Mouse (Mus musculus) midbrain, embryonic 12.5 days (tissue): ENCODE data around the gene Lypd6b. TPM values are rescaled to one million over a fixed set of nuclear protein-coding genes. Genes with fewer than 3 reads are reported as not detected.

Source experiments
- ATAC-seq: fragments of 200-750 bp; cut with Nextera tagmentation; 2 replicates; pipeline ENCODE4 v1.8.0; 2017; ENCODE audit warnings: low read depth, moderate TSS enrichment, moderate library complexity; ENCODE audit not compliant: low FRiP score
- H3K27ac ChIP-seq: fragments of 300-500 bp; sonication (generic); replicated peaks from 2 replicates; pipeline ENCODE4 v1.5.1; 2016; ENCODE audit warnings: mild to moderate bottlenecking
- H3K27me3 ChIP-seq: fragments of 300-500 bp; sonication (generic); 2 replicates; pipeline ENCODE4 v1.6.1; 2016; ENCODE audit warnings: mild to moderate bottlenecking
- H3K36me3 ChIP-seq: fragments of 300-500 bp; sonication (generic); 2 replicates; pipeline ENCODE4 v1.6.1; 2016
- H3K4me1 ChIP-seq: fragments of 300-500 bp; sonication (generic); 2 replicates; pipeline ENCODE4 v1.6.1; 2016
- H3K4me2 ChIP-seq: fragments of 300-500 bp; sonication (generic); replicated peaks from 2 replicates; pipeline ENCODE4 v1.6.1; 2016; ENCODE audit warnings: mild to moderate bottlenecking, moderate library complexity
- H3K4me3 ChIP-seq: fragments of 300-500 bp; sonication (generic); 2 replicates; pipeline ENCODE4 v1.5.1; 2016; ENCODE audit warnings: mild to moderate bottlenecking
- H3K9ac ChIP-seq: fragments of 300-500 bp; sonication (generic); replicated peaks from 2 replicates; pipeline ENCODE4 v1.6.1; 2016; ENCODE audit warnings: mild to moderate bottlenecking, moderate library complexity
- H3K9me3 ChIP-seq: fragments of 300-500 bp; sonication (generic); 2 replicates; pipeline ENCODE4 v1.6.1; 2016; ENCODE audit warnings: mild to moderate bottlenecking
- WGBS: fragments of 180-500 bp; shearing (Covaris S2); methylation state at CpG from one replicate; pipeline ENCODE4 v1.1.7; 2016; 5-methylcytosine and 5-hydroxymethylcytosine counted together
- polyA plus RNA-seq: library from polyadenylated mRNA; unstranded; fragments of >200 nt; fragmentation: Nextera tagmentation; extraction: Ambion mirVana; gene quantifications from 2 replicates; pipeline ENCODE4 v1.2.1, GENCODE M21; 2016

Gene Lypd6b
- polyA plus RNA-seq, 1 experiment from 2014 or later, result 0.89 TPM

DNA sequence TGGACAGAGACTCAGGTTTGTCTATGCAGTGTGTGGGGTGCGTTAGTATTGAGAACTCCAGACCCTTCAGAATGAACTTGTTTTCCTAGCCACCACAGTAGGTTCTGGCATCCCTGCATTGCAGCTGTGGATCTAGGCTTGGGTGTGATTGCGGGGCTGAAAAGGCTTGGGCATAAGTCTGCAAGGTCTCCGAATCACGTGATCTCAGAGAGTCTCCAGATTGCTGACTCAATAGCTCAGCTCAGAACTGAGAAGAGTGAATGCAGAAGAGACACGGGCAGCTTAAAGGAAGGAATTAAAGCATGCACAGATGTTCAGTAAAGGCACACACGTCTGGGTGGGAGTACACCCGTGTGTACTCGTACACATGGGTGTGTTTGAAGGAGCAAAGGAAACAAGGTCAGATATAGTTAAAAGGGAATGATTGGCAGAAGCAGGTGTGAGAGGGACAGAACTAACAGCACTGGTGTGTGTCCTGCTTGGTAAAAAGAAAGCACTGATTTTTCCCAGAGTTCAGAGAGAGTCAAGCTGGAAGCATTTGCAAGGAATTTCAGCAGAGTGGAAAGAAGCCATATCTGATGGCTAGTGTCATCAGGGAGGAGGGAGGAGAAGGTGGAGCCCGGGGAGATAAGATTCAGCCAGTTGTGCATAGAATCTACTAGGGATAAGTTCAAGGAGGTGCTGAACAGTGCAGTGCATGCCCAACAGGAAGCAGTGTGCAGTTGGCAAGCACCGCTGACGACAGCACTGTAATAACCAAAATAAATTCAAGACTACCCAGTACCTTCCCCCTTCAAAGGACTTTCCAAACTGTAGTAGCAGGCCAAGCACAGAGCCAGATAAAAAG is 37.5 kb upstream of the Lypd6b start:
- WGBS, result 90% methylated on average over 11 of the region's 11 CpGs
- Histone ChIP-seq H3K36me3 (peaks cover 90% of the 10 kb centered on the region), H3K27ac (no peak overlapping the region), H3K4me3 (no peak overlapping the region), H3K4me2 (no peak overlapping the region), H3K9ac (no peak overlapping the region), H3K4me1 (no peaks in the 10 kb centered on the region), H3K27me3 (no peaks in the 10 kb centered on the region), H3K9me3 (no peaks in the 10 kb centered on the region)
- ATAC-seq, result no peak

- WGBS, result 81% methylated on average over 10 of the region's 10 CpGs
- Histone ChIP-seq H3K4me3 (no peak overlapping the region), H3K27me3 (no peaks in the 10 kb centered on the region), H3K9me3 (no peaks in the 10 kb centered on the region), H3K4me1 (0 out of 2 replicates have a peak, but pooled peaks cover 3% of the 10 kb centered on the region), H3K27ac (no peak overlapping the region), H3K4me2 (no peak overlapping the region), H3K36me3 (peaks cover 81% of the 10 kb centered on the region), H3K9ac (no peak overlapping the region)
- no peak for ATAC-seq
These were observed 35.8 kb upstream of the Lypd6b start for GRCm38 (mm10) chr2:49751544-49752210.

DNA sequence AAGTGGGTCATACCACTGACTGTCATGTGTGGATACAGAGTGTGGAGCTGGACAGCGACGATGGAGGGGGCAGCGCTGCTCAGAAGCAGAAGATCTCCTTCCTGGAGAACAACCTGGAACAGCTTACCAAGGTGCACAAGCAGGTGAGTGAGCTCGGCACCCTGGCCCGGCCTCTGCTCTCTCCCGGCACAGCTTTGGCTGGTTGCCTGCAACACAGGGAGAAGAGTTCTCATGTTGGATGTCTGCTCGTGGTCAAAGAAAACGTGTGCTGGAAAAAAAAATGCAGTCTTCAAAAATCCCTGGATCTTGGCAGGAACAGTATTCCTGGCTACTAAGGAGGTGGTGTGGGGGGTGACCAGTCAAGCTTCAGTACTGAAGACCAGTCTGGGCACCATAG is 35.3 kb upstream of the Lypd6b start:
- H3K4me1 ChIP-seq, result 0 out of 2 replicates have a peak, but pooled peaks cover 3% of the 10 kb centered on the region
- 91% methylated on average over 8 of the region's 8 CpGs for WGBS

GRCm38 (mm10) chr2:49753062-49753461 is 34.4 kb upstream of the Lypd6b start:
- no peak overlapping the region for H3K4me2 ChIP-seq
- H3K27me3 ChIP-seq, result no peaks in the 10 kb centered on the region
- H3K36me3 ChIP-seq, result peaks cover 82% of the 10 kb centered on the region
- no peak overlapping the region for H3K9ac ChIP-seq
- 94% methylated on average over 3 of the region's 3 CpGs for WGBS
- 0 out of 2 replicates have a peak, but pooled peaks cover 3% of the 10 kb centered on the region for H3K4me1 ChIP-seq
- no peak overlapping the region for H3K27ac ChIP-seq
- no peak for ATAC-seq
- no peaks in the 10 kb centered on the region for H3K9me3 ChIP-seq
- H3K4me3 ChIP-seq, result no peak overlapping the region

More for the DNA sequence above, 35.3 kb upstream of the Lypd6b start:
- Histone ChIP-seq H3K9me3 (no peaks in the 10 kb centered on the region), H3K27me3 (no peaks in the 10 kb centered on the region), H3K4me2 (no peak overlapping the region), H3K27ac (no peak overlapping the region), H3K4me3 (no peak overlapping the region), H3K36me3 (peaks cover 81% of the 10 kb centered on the region), H3K9ac (no peak overlapping the region)
- ATAC-seq, result no peak

- Histone ChIP-seq H3K4me3 (no peak overlapping the region), H3K9me3 (no peaks in the 10 kb centered on the region), H3K27ac (no peak overlapping the region), H3K36me3 (peaks cover 85% of the 10 kb centered on the region), H3K4me2 (no peak overlapping the region), H3K9ac (no peak overlapping the region), H3K27me3 (no peaks in the 10 kb centered on the region), H3K4me1 (0 out of 2 replicates have a peak, but pooled peaks cover 3% of the 10 kb centered on the region)
- 55% methylated on average over 2 of the region's 2 CpGs for WGBS
- ATAC-seq, result peak; percentile 79; the same call in 1 of the 2 replicates
These were observed 32.4 kb upstream of the Lypd6b start for GRCm38 (mm10) chr2:49755054-49755453.

- H3K9ac ChIP-seq, result no peak overlapping the region
- 96% methylated on average over 7 of the region's 7 CpGs for WGBS
- peaks cover 85% of the 10 kb centered on the region for H3K36me3 ChIP-seq
- no peaks in the 10 kb centered on the region for H3K9me3 ChIP-seq
- H3K4me2 ChIP-seq, result no peak overlapping the region
- no peak overlapping the region for H3K27ac ChIP-seq
- ATAC-seq, result no peak
- H3K27me3 ChIP-seq, result no peaks in the 10 kb centered on the region
- H3K4me1 ChIP-seq, result 0 out of 2 replicates have a peak, but pooled peaks cover 3% of the 10 kb centered on the region
- no peak overlapping the region for H3K4me3 ChIP-seq
These were observed 29.9 kb upstream of the Lypd6b start for GRCm38 (mm10) chr2:49757616-49758015.

DNA sequence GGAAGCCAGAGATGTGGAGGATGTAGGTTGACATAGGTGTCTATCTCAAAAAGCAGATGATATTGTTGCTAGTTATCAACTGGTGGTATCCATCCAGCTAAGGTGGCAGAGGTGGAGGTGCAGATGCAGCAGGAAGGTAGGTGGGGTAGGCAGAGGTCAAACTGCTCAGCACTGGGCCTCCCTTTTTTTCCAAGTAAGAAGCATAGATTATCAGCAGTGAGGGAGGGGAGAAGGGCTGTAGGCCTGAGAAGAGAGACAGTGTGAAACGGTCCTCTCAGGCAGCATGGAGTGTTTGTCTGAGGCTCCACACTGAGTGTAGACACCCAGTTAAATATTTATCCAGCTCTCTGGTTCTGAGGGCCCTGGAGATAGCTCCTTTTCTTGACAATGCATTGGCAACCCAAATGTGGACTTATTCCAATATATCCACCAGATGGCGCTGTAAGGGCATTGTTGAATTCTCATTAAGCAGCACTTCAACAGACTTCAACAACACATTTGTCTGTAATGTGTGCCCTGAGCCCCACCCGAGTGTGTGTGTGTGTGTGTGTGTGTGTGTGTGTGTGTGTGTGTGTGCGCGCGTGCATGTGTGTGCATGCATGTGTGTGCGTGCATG is 23.0 kb upstream of the Lypd6b start:
- Histone ChIP-seq H3K9ac (no peak overlapping the region), H3K36me3 (peaks cover 84% of the 10 kb centered on the region), H3K27ac (peak overlapping the region; percentile 30; the same call in 1 of the 2 replicates), H3K4me1 (no peaks in the 10 kb centered on the region), H3K4me3 (no peak overlapping the region), H3K9me3 (no peaks in the 10 kb centered on the region), H3K4me2 (no peak overlapping the region), H3K27me3 (no peaks in the 10 kb centered on the region)
- peak; percentile 74 for ATAC-seq
- WGBS, result 56% methylated on average over 6 of the region's 7 CpGs

DNA sequence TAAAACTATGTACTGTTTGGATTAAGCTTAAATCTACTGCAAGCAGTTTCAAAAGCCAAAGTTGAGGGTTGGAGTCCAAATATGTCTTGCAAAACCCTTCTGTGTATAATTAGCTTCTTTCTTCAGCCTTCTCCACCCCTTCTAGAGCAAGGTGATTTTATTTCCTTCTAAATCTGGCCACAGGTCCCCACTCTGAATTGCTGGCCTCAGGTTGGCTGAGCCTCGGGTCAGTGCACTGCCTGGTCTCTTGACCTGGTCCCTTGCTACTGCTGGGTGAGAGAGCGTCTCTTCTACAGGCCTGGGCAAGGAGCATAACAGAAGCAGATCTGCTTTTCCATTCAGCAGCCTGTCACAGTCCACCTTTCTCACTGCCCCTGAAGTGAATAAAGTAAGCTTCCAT is 18.6 kb upstream of the Lypd6b start:
- H3K4me3 ChIP-seq, result no peak overlapping the region
- H3K36me3 ChIP-seq, result peaks cover 71% of the 10 kb centered on the region
- no peaks in the 10 kb centered on the region for H3K27me3 ChIP-seq
- no peaks in the 10 kb centered on the region for H3K9me3 ChIP-seq
- no peak for ATAC-seq
- no peak overlapping the region for H3K9ac ChIP-seq
- H3K4me1 ChIP-seq, result no peaks in the 10 kb centered on the region
- H3K4me2 ChIP-seq, result no peak overlapping the region
- H3K27ac ChIP-seq, result no peak overlapping the region
- 81% methylated on average over 2 of the region's 2 CpGs for WGBS

GRCm38 (mm10) chr2:49770440-49770839 is 17.0 kb upstream of the Lypd6b start:
- WGBS, result 84% methylated on average over 5 of the region's 5 CpGs
- Histone ChIP-seq H3K9me3 (no peaks in the 10 kb centered on the region), H3K4me3 (no peak overlapping the region), H3K27me3 (no peaks in the 10 kb centered on the region), H3K36me3 (peaks cover 72% of the 10 kb centered on the region), H3K4me1 (no peaks in the 10 kb centered on the region), H3K9ac (no peak overlapping the region), H3K27ac (no peak overlapping the region), H3K4me2 (no peak overlapping the region)
- no peak for ATAC-seq

GRCm38 (mm10) chr2:49771172-49771571 is 16.3 kb upstream of the Lypd6b start:
- H3K9me3 ChIP-seq, result no peaks in the 10 kb centered on the region
- no peaks in the 10 kb centered on the region for H3K4me1 ChIP-seq
- H3K4me2 ChIP-seq, result no peak overlapping the region
- H3K27me3 ChIP-seq, result no peaks in the 10 kb centered on the region
- no peak overlapping the region for H3K4me3 ChIP-seq
- no peak for ATAC-seq
- WGBS, result 74% methylated on average over 11 of the region's 11 CpGs
- no peak overlapping the region for H3K27ac ChIP-seq
- no peak overlapping the region for H3K9ac ChIP-seq
- H3K36me3 ChIP-seq, result peaks cover 66% of the 10 kb centered on the region

DNA sequence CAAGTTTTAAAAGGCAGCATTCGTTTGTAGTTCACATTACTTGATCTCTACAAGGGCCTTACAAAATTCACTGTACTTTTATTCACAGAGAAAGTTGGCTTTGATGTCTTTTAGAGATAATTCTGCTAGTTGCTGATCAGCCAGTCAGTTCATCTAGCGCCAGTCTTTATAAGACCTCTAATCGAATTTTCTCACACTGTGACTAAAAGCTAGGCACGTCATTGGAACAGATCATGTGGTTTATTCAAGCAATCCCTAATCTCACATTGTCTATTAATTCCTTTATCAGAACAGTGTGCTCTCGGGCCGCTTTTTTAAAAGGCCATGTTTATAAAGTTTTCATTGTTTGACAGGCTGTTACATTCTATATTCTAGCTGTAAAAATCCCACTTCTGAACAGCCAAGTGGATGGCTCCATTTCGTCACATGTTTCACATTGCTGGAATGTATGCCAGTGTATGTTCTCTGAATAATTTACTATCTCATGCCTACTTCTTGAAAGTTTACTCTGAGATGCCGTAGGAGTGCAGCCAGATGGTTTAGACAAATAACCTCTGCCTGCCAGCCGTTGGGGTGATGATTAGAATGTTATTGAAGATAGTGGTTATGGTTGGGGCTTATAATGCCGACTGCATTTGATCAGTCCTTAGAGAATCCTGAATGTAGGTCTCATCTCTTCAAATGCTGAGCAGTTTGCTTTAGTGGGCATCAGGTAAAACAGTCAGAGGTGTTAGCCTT is 14.1 kb upstream of the Lypd6b start:
- 77% methylated on average over 10 of the region's 10 CpGs for WGBS
- Histone ChIP-seq H3K4me1 (0 out of 2 replicates have a peak, but pooled peaks cover 5% of the 10 kb centered on the region), H3K36me3 (peaks cover 45% of the 10 kb centered on the region), H3K9ac (no peak overlapping the region), H3K9me3 (no peaks in the 10 kb centered on the region), H3K27me3 (no peaks in the 10 kb centered on the region), H3K4me2 (no peak overlapping the region), H3K4me3 (no peak overlapping the region), H3K27ac (no peak overlapping the region)
- no peak for ATAC-seq
